Mouse (Mus musculus): ENCODE measurements around the gene Asic3. TPM values are rescaled to one million over a fixed set of nuclear protein-coding genes. Genes with fewer than 3 reads are reported as not detected.

Asic3 gene
- polyA plus RNA-seq, 1 experiment from 2014 or later: not detected

DNA sequence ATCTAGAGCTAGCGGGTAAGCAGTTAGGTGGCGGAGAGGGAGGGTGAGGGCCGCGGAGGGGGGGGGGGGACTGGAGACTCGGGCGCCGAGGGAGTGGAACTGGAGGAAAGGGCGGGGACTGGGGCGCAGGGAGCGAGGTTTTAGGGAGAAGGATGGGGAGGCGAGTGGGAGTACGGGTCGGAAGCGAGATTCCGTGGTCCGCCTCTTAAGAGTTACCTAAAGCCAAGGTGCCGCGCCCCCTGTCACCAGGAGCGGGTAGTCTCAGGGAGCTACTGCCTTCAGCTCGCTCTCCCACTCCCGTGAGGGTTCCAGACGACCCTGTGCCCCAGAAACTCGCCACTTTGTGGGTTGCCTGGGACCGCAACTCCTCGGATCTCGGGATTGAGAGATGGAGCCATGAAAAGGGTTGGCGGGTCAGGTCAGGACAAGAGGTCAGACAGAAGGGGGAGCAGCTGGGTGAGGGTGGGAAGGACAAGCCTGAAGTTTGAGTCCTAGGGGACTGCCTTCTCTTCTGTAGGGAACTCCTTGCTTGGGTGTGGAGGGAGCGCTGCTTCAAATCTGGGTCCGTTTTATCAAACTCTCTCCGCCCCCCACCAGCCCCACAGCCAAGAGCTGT is 12.3 kb downstream of the Asic3 start:
- WGBS (ENCODE audit: insufficient replicate concordance): under 1% methylated on average over 25 of the region's 30 CpGs
- Histone ChIP-seq H3K27me3 (replicated peaks) (no peaks in the 10 kb centered on the region; the same call in 1 of the 2 replicates), H3K9ac (peak overlapping the region; percentile 89), H3K36me3 (peaks cover 13% of the 10 kb centered on the region), H3K9me3 (replicated peaks) (no peaks in the 10 kb centered on the region), H3K4me1 (peaks cover 60% of the 10 kb centered on the region), H3K4me3 (peak overlapping the region; percentile 74), H3K4me2 (peak overlapping the region; percentile 95), H3K27ac (peak overlapping the region; percentile 95)
- no peak for ATAC-seq

DNA sequence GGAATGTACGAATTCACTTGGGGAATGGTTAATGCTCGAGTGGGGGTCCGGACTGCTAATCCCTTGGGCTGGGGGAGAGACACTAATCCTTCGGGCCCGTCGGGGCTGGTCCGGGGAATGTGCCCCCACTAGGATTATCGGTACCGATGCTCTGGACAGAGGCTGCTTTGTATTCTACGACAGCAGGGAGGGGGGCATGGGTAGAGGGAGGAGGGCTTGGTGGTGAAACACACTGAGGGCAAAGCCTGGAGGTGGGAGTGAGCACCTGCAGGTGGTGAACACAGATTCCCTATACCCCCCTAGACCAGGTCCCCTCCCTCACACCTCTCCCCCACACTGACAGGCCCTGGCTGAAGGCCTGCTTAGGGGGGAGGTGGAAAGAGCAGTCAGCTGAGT is 12.8 kb downstream of the Asic3 start:
- H3K27ac ChIP-seq: no peak overlapping the region

DNA sequence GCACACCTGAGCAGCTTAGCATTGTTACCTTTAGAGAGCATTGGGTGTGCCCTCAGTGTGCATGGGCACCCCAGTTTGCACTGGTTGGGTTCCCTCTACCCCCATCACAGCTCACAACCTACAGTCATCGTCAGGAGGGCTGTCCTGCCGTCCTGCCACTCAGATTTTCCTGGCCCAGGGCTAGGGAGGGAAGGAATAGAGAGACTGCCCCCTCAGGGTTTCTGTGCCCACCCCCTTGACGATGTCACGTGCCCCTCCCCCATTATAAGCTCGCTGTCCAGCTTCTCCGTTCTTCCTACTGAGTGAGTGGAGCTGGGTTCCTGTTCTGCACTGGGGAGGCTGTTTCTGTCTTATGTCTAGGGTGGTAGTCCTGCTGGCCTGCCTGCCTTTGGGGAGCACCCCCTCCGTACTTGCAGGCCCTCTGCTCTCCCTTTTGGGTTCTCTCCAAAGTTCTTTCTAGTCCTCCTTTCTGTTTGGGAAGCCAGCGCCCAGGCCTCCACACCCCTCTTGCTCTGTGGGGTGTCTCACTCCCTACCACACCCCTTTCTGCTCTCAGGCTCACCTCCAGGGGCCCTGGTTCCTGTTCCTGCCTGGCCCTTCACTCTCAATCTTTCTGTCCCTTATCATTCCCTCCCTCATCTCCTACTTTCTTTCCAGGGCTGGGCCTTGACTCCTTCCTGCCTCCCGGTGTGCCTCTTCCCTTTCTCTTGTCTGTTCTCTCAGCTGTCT is 13.5 kb downstream of the Asic3 start:
- Histone ChIP-seq H3K4me1 (peaks cover 60% of the 10 kb centered on the region), H3K27me3 (replicated peaks) (no peaks in the 10 kb centered on the region; the same call in 1 of the 2 replicates), H3K27ac (no peak overlapping the region), H3K4me2 (peak overlapping the region; percentile 95), H3K36me3 (peaks cover 25% of the 10 kb centered on the region), H3K9ac (peak overlapping the region; percentile 89; the same call in 1 of the 2 replicates), H3K4me3 (peak overlapping the region; percentile 74), H3K9me3 (replicated peaks) (no peaks in the 10 kb centered on the region)
- ATAC-seq: no peak
- WGBS (ENCODE audit: insufficient replicate concordance): 8% methylated on average over 9 of the region's 9 CpGs

More for the DNA sequence above, 12.8 kb downstream of the Asic3 start:
- H3K4me1 ChIP-seq: peaks cover 60% of the 10 kb centered on the region
- WGBS (ENCODE audit: insufficient replicate concordance): 10% methylated on average over 10 of the region's 10 CpGs
- H3K9ac ChIP-seq: peak overlapping the region; percentile 89
- peak overlapping the region; percentile 95 for H3K4me2 ChIP-seq
- peaks cover 18% of the 10 kb centered on the region for H3K36me3 ChIP-seq
- no peaks in the 10 kb centered on the region; the same call in 1 of the 2 replicates for H3K27me3 ChIP-seq (replicated peaks)
- no peak for ATAC-seq
- peak overlapping the region; percentile 74 for H3K4me3 ChIP-seq
- no peaks in the 10 kb centered on the region for H3K9me3 ChIP-seq (replicated peaks)

DNA sequence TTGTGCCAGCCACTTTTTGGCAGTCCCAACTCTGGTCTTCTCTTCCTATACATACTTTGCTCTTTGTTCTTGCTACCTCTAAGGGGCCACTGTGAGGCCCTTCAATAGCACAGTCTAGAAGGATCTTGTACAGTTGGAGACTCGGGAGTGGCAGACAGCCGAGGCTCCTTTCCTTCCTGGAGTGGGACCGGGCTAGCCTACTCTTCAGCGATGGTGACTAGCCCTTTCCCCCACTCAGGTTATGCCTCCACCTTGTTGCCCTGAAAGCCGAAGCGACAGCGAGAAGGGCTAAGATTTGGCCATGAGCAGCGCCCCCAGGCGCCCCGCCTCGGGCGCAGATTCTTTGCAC is 14.1 kb downstream of the Asic3 start:
- peaks cover 59% of the 10 kb centered on the region for H3K4me1 ChIP-seq
- no peaks in the 10 kb centered on the region; the same call in 1 of the 2 replicates for H3K27me3 ChIP-seq (replicated peaks)
- H3K4me3 ChIP-seq: peak overlapping the region; percentile 74; the same call in 1 of the 2 replicates
- no peaks in the 10 kb centered on the region for H3K9me3 ChIP-seq (replicated peaks)
- peak overlapping the region; percentile 35; the same call in 1 of the 2 replicates for H3K9ac ChIP-seq
- peak overlapping the region; percentile 95 for H3K4me2 ChIP-seq
- no peak for ATAC-seq
- 26% methylated on average over 12 of the region's 12 CpGs for WGBS (ENCODE audit: insufficient replicate concordance)
- H3K36me3 ChIP-seq: peaks cover 30% of the 10 kb centered on the region
- no peak overlapping the region for H3K27ac ChIP-seq

DNA sequence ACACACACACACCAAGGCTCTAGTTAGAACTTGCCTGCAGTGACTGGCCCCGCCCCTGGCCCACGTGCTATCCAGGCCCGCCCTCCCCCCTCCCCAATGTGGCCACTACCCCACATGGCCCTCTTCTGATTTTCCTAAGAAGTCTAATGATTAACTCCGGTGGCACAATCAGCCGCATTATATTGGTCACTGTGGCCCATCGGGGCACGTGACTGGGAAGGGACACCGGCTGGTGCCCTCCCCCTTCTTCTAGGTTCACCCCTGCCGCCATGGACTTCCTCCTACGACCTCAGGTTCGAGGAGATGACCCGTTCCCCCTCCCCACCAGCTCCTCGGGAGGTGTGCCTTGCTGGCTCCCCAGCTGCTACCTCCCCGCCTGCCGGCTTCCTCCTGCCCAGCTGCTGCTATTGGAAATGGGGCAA is 14.8 kb downstream of the Asic3 start:
- ATAC-seq: no peak
- Histone ChIP-seq H3K9me3 (replicated peaks) (no peaks in the 10 kb centered on the region), H3K27ac (peak overlapping the region; percentile 39; the same call in 1 of the 2 replicates), H3K27me3 (replicated peaks) (no peaks in the 10 kb centered on the region; the same call in 1 of the 2 replicates), H3K4me1 (peaks cover 52% of the 10 kb centered on the region), H3K4me3 (peak overlapping the region; percentile 36), H3K9ac (no peak overlapping the region), H3K36me3 (peaks cover 37% of the 10 kb centered on the region), H3K4me2 (peak overlapping the region; percentile 95)
- WGBS (ENCODE audit: insufficient replicate concordance): 6% methylated on average over 15 of the region's 15 CpGs

DNA sequence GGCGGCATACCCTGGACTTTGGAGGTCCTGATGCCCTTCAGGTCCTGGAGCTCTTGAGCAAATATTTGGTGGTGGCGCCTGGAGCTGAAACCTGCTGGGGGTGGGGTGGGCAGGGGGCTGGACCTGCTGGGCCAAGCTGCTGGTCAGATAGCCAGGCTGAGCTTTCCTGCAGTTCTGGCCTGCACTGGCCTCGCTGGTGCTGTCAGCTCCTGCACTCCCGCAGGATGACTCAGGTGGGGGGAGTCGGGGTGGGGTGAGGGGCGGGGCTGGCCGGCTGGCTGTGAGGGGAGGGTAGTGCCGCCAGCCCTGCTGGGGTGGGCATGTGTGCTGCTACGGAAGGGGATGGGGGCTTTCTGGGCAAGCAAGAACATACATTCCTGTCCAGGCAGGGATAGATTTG is 15.4 kb downstream of the Asic3 start:
- ATAC-seq: no peak
- no peaks in the 10 kb centered on the region for H3K9me3 ChIP-seq (replicated peaks)
- H3K4me3 ChIP-seq: peak overlapping the region; percentile 36
- H3K9ac ChIP-seq: no peak overlapping the region
- peak overlapping the region; percentile 95 for H3K4me2 ChIP-seq
- peak overlapping the region; percentile 39; the same call in 1 of the 2 replicates for H3K27ac ChIP-seq
- H3K36me3 ChIP-seq: peaks cover 43% of the 10 kb centered on the region
- no peaks in the 10 kb centered on the region; the same call in 1 of the 2 replicates for H3K27me3 ChIP-seq (replicated peaks)
- peaks cover 50% of the 10 kb centered on the region for H3K4me1 ChIP-seq
- WGBS (ENCODE audit: insufficient replicate concordance): 15% methylated on average over 9 of the region's 9 CpGs

DNA sequence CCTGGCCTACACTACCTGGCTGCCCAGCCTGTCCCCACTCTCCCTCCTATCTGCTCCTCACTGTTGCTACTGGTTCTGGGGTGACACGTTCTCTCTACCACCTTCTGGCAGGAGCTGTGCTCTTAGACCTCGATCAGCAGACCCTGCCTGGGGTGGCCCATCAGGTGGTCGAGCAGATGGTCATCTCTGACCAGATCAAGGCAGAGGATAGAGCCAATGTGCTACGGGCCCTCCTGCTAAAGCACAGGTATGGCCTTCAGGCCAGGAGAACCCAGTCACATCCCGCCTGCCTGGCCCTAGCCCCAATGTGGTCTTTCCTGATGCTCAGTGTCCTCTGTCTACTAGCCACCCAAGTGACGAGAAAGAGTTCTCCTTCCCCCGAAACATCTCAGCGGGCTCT is 20.8 kb downstream of the Asic3 start:
- Histone ChIP-seq H3K36me3 (peaks cover 87% of the 10 kb centered on the region), H3K27ac (no peak overlapping the region), H3K4me1 (no peaks in the 10 kb centered on the region), H3K9ac (no peak overlapping the region), H3K4me2 (no peak overlapping the region), H3K4me3 (no peak overlapping the region), H3K27me3 (replicated peaks) (no peaks in the 10 kb centered on the region), H3K9me3 (replicated peaks) (no peaks in the 10 kb centered on the region)
- WGBS (ENCODE audit: insufficient replicate concordance): 73% methylated on average over 8 of the region's 8 CpGs
- no peak for ATAC-seq

DNA sequence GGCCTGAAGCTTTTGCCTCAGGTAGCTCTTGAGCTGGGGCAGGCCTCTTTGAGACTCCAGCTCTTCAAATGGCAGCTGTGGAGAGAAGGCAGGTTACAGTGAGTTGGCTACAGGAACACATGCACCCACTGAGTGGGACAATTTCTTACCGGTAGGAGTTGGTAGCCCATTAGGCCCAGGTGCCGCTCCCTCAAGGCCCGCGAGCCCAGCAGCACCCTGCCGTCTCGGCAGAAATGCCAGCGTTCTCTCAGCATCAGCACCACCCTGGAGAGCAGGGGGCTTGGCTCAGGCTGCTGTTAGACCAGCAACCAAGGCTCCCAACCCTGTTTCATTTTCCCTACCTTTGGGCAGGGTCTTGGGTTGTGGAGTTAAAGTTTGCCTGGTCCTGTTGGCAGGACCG is 28.0 kb downstream of the Asic3 start:
- Histone ChIP-seq H3K9ac (no peak overlapping the region), H3K36me3 (peaks cover 68% of the 10 kb centered on the region), H3K27me3 (replicated peaks) (no peaks in the 10 kb centered on the region), H3K4me3 (no peak overlapping the region), H3K4me2 (no peak overlapping the region), H3K4me1 (peaks cover 28% of the 10 kb centered on the region), H3K27ac (no peak overlapping the region), H3K9me3 (replicated peaks) (no peaks in the 10 kb centered on the region)
- ATAC-seq: no peak
- WGBS (ENCODE audit: insufficient replicate concordance): 89% methylated on average over 8 of the region's 8 CpGs

DNA sequence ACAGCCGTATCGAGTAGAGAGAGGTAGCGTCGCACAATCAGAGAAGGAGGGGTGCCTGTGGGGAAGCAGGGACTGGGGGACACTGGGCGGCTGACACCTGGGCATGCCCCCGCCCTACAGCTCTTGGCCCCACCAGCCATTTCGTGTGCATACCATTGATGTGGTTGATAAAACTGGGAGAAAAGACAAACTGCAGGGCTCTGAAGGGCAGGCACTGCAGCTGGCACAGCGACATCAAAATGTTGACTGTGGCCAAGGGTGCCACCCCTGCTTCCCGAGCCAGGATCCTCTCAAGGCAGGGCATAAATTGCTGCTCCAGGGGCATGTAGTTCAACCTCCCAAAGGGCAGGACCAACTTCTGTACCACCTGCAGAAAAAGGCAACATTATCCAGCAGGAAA is 28.8 kb downstream of the Asic3 start:
- H3K4me3 ChIP-seq: no peak overlapping the region
- H3K36me3 ChIP-seq: peaks cover 60% of the 10 kb centered on the region
- WGBS (ENCODE audit: insufficient replicate concordance): 86% methylated on average over 9 of the region's 9 CpGs
- no peaks in the 10 kb centered on the region for H3K27me3 ChIP-seq (replicated peaks)
- no peak for ATAC-seq
- H3K9me3 ChIP-seq (replicated peaks): no peaks in the 10 kb centered on the region
- H3K27ac ChIP-seq: no peak overlapping the region
- no peak overlapping the region for H3K4me2 ChIP-seq
- no peak overlapping the region for H3K9ac ChIP-seq
- H3K4me1 ChIP-seq: peaks cover 36% of the 10 kb centered on the region

DNA sequence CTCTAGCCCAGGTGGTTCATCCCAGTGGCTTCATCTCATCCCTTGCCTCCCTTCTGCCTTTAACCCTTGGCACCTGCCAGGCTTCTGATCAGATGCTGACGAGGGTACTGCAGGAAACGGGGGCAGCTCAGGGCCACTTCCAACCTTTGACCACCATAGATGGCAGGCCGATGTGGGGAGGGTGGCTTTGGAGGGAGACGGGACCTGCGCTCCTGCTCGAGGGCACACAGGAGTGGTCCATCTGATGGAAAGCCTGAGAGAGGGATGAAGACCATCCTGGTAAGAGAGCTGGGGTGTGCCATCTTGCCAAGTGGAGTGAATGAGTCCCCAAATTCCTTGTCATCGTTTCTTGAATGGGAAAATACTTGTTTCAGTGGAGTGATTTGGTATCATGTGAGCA is 30.0 kb downstream of the Asic3 start:
- Histone ChIP-seq H3K36me3 (peaks cover 57% of the 10 kb centered on the region), H3K4me3 (0 out of 2 replicates have a peak overlapping the region, but pooled peaks have one; percentile 89), H3K4me2 (no peak overlapping the region), H3K27me3 (replicated peaks) (no peaks in the 10 kb centered on the region), H3K9ac (no peak overlapping the region), H3K4me1 (peaks cover 48% of the 10 kb centered on the region), H3K27ac (0 out of 2 replicates have a peak overlapping the region, but pooled peaks have one; percentile 5), H3K9me3 (replicated peaks) (no peaks in the 10 kb centered on the region)
- WGBS (ENCODE audit: insufficient replicate concordance): 88% methylated on average over 7 of the region's 7 CpGs
- ATAC-seq: no peak

DNA sequence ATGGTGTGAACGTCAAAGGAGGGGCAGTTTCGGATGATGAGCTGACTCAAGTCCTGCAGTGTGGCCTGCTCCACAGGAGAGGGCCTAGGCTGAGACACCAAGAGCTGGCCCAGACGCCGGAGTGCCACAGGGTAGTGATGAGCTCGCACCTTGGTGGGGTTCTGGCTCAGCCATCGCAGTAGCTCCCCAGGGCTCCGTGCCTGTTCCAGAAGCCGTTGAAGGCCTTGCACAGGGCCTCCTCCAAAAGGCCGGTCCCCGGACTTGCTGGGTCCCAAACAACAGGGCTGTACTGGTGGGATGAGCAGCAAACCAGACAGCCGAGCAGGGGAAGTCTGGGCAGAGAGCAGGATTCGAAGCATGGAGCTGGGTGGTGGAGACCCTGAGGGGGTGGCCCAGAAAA is 30.7 kb downstream of the Asic3 start:
- Histone ChIP-seq H3K4me3 (peak overlapping the region; percentile 89), H3K4me1 (peaks cover 50% of the 10 kb centered on the region), H3K4me2 (peak overlapping the region; percentile 97), H3K27ac (no peak overlapping the region; the same call in 1 of the 2 replicates), H3K9me3 (replicated peaks) (no peaks in the 10 kb centered on the region), H3K27me3 (replicated peaks) (no peaks in the 10 kb centered on the region), H3K36me3 (peaks cover 51% of the 10 kb centered on the region), H3K9ac (peak overlapping the region; percentile 95)
- WGBS (ENCODE audit: insufficient replicate concordance): 76% methylated on average over 12 of the region's 12 CpGs
- no peak for ATAC-seq

DNA sequence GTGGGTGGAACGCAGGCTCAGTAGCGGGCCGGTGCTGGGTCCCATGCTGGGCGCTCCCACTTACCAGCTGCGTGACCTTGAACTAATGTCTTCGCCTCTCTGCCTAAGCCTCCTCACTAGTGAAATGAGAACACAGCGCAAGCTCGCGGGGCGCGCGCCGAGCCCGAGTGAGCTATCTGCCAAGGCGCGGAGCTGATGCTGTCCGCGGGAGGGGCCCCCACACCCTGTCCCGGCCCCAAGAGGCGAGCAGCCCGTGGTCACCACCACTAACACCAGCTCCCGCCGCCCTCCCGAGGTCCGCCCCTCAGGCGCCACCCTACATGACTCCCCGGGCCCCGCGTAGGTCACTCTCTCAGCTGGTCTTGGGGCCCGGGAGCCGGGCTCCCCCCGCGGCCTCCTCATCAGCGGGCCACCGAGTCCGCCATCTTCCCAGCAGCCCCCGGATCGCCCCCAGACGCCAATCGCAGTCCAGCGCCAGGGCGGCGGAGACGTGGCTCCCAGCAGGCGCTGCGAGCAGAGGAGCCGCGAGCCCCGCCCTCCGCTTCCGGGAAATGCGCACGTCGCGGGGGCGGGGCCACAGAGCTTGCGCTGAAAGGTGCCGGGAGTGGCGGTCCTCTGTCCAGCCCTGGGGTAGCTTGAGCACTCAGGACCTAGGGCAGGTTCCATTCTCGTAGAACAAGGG is 31.7 kb downstream of the Asic3 start, which contains the start of gene Fastk:
Fastk (minus strand) TSS at position 542 of the 682 bp plus-strand sequence.
- Histone ChIP-seq H3K36me3 (peaks cover 42% of the 10 kb centered on the region), H3K9ac (peak within 1 kb of the TSS; percentile 95), H3K4me2 (peak within 1 kb of the TSS; percentile 97), H3K27ac (peak within 1 kb of the TSS; percentile 91), H3K9me3 (replicated peaks) (no peaks in the 10 kb centered on the region), H3K27me3 (replicated peaks) (no peaks in the 10 kb centered on the region), H3K4me1 (peaks cover 50% of the 10 kb centered on the region), H3K4me3 (peak within 1 kb of the TSS; percentile 89)
- ATAC-seq: peak; percentile 85
- WGBS (ENCODE audit: insufficient replicate concordance): under 1% methylated on average over 60 of the region's 60 CpGs

All from liver, embryonic 12.5 days (tissue).